Mouse (Mus musculus): ENCODE data around the gene Mylk. TPM values are rescaled to one million over a fixed set of nuclear protein-coding genes. Genes with fewer than 3 reads are reported as not detected.
"Not testable (repeated sequence)": the region's sequence is repeated elsewhere in the genome, so short reads cannot be mapped to it uniquely, and the experiment has no call there.

The Mylk gene
- 10 to 100 TPM; 39.3 to 53.2 (median 44.5) TPM for total RNA-seq (2022)

GRCm38 (mm10) chr16:34745065-34745585 lies at the start of gene Mylk:
TSS of gene Mylk (plus strand) at chr16:34745210.
- peak; percentile 88 for DNase-seq

DNA sequence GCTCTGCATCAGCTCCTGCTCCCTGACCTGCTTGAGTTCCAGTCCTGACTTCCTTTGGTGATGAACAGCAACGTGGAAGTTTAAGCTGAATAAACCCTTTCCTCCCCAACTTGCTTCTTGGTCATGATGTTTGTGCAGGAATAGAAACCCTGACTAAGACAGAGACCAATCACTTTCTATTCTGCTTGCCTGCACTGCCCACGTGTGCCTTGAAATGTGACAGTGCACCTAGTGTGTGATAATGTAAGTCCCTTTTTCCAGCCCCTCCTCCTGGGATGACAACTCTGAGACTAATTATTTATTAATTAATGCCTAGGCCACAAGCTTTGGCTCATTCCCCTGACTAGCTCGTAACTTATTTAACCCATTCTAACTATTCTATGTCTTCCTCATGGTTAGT lies 46.3 kb upstream of the Mylk start:
- not testable (repeated sequence) for DNase-seq

- DNase-seq: peak; percentile 72
Observed at GRCm38 (mm10) chr16:34700165-34700827, 44.7 kb upstream of the Mylk start.

DNA sequence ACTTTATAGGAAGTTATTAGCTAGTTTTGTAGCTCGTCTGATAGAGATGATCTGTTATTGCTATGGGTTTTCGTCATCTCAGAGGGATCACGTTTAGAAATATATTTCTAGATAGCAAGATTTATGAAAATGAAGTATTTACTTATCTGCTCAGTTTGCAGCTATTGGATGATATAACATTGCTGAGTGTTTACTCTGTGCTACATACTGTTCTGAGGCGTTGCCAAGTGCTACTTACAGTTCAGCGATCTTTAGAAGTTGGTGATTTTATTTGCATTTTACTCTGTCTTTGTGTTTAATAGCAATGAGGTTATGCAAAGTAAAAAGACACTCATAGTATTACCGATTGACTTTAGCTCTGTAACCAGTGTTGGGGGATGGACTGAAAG lies 44.2 kb upstream of the Mylk start:
- no peak for DNase-seq

- no peak for DNase-seq
Observed at GRCm38 (mm10) chr16:34706019-34706418, 39.0 kb upstream of the Mylk start.

DNA sequence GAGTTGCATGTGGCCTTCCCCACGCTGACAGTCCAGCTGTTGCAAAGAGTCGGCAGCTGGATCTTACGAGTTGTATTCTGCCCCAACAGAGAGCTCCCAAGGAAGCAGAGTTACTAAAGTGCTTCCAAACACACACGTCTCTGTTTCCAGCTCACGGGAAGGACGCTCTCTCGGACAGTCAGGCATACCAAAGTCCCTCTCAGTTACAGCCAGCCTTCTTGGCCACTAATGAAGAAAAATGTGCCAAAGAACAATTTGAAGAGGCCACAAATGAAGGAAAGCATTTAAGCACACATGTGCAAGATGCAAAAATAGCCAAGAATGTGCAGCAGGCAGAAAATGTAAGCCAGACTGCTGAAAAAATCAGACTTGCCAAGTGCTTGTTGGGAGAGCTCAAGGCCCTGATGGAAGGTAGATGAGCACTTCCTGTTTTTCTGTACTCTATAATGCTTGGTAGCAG lies 38.5 kb upstream of the Mylk start:
- no peak for DNase-seq

- DNase-seq: no peak
Observed at GRCm38 (mm10) chr16:34711481-34711880, 33.5 kb upstream of the Mylk start.

- no peak for DNase-seq
Observed at GRCm38 (mm10) chr16:34725156-34725555, 19.9 kb upstream of the Mylk start.

- not testable (repeated sequence) for DNase-seq
Observed at GRCm38 (mm10) chr16:34728610-34729009, 16.4 kb upstream of the Mylk start.

- no peak for DNase-seq
Observed at GRCm38 (mm10) chr16:34729371-34729770, 15.6 kb upstream of the Mylk start.

GRCm38 (mm10) chr16:34738656-34739233 lies 6.3 kb upstream of the Mylk start:
- no peak for DNase-seq

DNA sequence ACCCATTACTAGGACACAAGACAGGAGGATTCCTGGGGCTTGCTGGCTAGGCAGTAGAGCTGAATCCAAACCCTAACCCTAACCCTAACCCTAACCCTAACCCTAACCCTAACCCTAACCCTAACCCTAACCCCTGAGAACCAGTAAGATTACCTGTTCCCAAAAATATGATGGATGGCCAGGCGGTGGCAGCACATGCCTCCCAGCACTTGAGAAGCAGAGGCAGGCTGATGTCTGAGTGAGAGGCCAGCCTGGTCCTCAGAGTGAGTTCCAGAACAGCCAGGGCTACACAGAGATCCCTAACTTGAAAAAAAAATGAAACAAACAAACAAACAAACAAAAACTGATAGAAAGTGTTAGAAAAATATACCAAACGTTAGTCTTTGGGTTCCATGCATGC lies 2.1 kb upstream of the Mylk start:
- DNase-seq: no peak

GRCm38 (mm10) chr16:34748081-34748720 lies 3.2 kb downstream of the Mylk start:
- DNase-seq: no peak

DNA sequence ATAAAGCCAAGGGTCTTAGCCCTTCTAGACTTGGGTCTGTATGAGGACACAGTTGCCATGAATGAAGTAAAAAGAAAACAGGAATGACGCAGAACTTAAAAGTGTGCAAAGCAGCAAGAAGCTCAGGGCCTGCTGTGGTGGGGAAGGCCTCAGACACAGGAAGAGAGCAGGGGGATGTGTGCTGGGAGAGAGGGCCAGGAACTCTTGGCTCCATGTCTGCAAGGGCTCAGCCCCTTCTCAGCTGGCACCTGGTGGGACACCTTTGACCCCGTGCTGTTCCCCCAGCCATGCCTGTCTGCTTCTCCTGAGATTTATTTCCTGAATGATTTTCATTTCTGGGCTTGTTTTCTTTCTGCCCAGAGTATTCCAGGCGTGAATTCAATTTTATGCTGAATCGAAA lies 4.5 kb downstream of the Mylk start:
- DNase-seq: no peak

GRCm38 (mm10) chr16:34752026-34752425 lies 7.0 kb downstream of the Mylk start:
- no peak for DNase-seq

DNA sequence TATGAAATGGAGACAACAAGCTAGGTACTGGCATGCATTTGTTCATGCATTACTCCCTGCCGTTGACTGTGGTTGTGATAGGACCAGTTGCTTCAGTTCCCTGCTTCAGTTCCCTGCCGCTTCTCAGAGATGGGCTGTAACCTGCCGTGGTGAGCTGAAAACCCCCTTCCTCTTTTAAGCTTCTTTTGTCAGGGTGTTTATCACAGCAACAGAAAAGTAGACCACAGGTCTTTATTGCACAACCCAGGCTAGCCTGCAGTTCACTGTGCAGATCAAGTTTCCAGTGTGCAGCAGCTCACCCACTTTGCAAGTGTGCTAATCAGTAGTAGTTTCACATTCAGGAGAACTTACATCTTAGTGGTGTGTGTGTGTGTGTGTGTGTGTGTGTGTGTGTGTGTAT lies 8.0 kb downstream of the Mylk start:
- DNase-seq: no peak

DNA sequence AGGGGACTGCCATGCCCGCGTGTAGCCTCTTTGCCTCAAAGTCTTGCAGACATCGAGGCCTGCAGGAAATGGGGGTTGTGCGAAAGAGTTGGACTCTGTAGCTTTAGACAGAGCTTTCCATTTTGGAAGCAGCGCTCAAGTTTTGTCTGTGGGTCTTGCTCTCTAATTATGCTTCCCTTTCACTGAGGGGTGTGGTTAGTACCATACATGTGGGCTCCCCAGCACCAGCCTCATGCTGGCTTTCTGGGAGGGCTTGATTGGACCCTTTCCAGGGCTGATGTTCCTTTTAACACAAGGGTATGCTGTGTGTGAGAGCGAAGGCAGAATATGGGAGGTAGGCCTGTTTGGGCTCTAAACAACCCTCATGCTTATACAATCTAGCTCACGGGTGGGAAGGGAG lies 12.0 kb downstream of the Mylk start:
- no peak for DNase-seq

DNA sequence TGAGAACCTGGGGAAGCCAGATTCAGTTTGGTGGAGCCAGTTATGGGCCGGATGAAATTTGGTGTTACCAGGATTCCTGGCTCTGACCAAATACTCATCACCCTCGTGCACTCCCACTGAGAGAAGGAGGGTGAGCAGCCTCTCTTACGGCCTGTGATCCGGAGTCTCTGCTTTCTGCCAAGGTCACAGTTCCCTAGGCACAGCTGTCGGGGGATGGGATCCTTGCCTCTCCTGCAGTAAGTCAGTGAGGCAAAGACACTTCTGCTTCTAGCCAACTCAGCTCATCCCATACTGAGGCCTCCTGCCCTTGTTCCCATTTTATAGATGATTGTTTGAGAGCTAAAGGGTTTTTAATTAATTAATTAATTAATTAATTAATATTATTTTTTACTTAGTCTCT lies 13.2 kb downstream of the Mylk start:
- DNase-seq: no peak

- no peak for DNase-seq
Observed at GRCm38 (mm10) chr16:34763959-34764591, 19.1 kb downstream of the Mylk start.

- no peak for DNase-seq
Observed at GRCm38 (mm10) chr16:34765666-34766065, 20.7 kb downstream of the Mylk start.

GRCm38 (mm10) chr16:34766193-34766592 lies 21.2 kb downstream of the Mylk start:
- DNase-seq: no peak

- no peak for DNase-seq
Observed at GRCm38 (mm10) chr16:34767443-34767842, 22.4 kb downstream of the Mylk start.

DNA sequence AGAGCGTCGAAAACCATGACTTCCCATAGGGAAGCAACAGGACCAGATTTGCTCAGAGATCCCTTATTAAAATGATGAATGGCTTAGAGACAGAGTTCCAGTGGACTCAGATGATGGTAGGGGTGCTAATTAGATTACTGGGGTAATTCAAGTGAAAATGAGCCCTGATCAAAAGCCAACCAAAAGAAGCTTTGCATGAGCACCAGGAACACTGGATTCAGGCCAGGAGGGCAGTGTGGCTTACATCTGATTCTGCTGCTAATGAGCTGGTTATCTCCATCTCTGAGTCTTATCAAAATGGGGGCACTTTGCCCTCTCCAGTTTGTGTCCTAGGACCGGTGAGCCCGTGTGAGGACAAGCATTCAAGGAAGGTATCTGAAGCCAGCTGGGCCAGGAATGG lies 23.4 kb downstream of the Mylk start:
- no peak for DNase-seq
